Mouse (Mus musculus) embryo, embryonic 11.5 days (tissue): ENCODE data around the gene Fhl2.
"Not testable (repeated sequence)": the region's sequence is repeated elsewhere in the genome, so short reads cannot be mapped to it uniquely, and the experiment has no call there.

Source experiments
- DNase-seq: peaks from one replicate; pipeline ENCODE4 v3.0.0-alpha.2; 2012; ENCODE audit warnings: low read depth, low spot score

The Fhl2 gene

DNA sequence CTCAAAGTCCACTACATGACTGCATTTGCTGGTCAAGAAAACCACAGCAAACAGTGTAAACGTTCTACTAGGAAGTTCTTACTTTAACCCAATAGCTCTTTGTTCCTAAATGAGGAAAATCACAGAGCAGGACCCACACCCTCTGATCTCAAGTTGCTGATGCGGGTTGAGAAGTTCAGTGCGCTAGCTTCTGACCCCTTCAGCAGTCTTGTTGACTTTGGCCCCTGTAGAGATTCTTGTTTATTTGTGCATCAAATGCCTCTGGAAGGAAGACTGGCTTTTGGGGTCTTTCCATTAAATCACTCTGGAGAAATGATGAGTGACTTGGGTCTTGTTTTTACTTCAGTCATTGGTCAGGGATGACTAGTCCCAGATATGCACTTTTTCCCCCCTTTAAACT lies 46.6 kb downstream of the Fhl2 start:
- DNase-seq, result no peak

DNA sequence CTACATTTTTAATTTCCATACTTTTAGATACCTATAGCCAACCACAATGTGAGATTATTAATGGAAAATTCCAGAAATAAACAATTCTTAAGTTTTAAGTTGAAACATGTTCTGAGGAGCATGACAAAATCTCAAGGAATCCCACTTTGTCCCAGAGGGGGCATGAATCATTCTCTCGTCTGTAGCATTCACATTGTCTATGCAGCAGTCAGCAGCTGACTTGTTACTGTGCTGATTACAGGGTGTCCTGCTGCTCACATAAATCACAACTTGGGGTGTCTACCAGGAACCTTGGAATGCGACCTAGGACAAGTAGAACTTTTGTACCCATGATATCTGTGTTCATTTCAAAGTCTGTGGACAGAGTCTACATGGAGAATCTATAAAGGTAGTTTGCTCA lies 49.3 kb downstream of the Fhl2 start:
- DNase-seq, result no peak

DNA sequence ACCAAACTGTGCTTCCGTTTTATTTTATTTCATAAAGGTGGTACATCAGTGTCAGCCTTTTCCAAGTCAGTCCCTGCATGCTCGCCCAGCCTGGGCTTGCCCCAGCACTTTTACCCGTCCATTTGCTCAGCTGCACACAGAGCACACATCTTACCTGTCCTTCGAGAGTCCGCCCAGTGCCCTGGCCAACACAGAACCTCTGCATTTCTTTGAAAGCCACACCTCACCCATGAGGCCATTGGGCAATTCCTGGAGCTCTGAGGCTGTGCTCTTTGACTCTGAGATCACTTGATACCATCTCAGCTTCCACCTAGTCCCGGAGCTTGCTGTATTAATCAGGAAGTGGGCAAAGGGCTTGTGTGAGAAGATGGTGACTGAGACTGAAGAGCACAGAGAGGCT lies 51.4 kb downstream of the Fhl2 start:
- no peak for DNase-seq

DNA sequence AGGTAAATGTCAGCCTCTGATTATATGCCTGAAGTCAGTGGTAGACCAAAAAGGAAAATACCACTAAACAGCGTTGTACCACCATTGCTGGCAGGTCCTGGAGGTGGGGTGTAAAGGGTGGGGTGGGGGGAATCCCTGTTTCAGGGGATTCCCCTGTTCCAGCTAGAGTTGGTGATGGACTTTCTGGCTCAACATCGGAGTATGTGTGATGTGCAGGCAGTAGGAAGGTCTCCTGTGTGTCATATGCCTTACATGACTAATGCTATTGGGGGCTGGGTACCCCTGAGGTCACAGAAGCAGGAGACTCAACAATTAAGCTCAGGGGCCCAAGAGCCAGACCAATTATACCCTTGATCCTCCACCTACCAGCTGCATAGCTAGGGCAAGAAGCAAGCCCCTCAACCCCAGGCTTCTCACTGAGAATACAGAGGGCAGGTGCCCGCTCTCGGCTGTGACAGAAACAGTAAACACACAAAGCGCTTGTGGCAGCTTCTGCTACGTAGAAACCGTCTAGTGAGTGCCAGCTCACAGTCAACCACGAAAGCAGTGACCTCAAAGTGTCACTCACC lies 52.4 kb downstream of the Fhl2 start:
- DNase-seq, result no peak

DNA sequence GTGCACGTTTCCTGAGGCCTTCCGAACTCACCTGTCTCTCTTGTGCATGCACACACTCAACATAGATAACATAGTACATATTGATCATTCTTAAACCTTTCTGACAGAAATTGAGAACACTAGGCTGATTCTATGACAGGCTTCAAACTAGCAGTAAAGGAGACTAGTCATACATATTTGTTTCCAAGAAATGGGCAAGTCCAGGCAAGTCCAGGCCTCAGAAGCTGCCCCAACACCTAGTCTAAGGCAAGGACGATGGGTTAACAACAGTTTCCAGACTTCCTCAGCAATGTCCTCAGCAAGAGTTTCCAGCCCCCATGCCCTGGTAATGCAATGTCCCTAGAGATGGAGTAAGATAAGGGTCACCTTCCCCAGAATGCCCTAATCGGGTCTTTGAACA lies 53.0 kb downstream of the Fhl2 start:
- DNase-seq, result no peak

DNA sequence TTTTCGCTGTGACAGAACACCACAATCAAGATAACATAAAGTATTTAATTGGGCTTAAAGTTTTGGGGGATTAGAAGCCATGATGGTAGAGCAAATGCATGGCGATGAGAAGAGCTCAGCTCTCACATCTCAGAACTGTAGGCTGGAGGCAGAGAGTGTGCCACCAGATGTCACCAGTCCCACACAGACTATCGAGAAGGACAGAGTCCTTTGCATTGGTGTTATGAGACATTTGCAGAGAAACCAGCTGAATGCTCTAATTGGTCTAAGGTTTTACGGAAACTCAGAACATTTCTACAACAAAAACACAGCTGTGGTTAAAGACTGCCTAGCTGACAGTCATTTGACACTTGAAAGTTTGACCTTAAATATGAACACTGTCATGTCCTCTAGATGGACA lies 53.5 kb downstream of the Fhl2 start:
- DNase-seq, result no peak

DNA sequence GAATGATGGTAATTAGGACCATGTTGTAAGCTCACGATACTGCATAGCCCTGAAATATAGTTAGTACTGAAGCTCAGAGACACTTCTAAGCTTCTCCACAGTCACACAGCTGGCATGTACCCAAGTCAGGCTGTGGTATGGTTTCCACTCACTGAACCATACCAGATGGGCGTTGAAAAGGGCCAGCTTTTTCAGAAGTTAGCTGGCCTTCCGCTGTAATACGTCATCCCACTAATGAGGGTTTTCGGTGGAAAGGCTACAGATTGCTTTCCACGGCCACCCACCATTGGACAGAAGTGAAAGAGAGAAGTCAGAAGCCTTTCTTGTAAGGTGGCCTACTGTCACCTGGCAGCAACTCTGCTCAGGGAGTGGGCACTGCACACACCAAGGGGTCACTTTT lies 53.9 kb downstream of the Fhl2 start:
- no peak for DNase-seq

DNA sequence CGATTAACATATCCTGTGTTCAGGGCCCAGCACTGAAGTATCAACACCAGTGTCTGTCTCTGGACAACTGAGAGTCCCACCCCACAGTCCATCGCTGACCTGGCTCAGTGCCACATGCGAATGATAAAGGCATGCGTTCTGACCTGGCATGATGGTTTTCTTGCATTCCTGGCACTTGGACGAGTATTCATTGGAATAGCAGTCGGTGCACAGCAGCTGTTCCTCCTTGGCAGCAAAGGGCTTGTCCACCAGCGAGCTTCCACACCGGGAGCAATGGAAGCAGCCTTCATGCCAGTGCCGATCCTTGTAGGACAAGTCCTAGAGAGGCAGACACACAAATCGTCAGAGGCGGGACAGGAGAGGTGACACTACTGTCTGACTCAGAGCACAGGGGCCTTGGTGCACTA lies 55.2 kb downstream of the Fhl2 start:
- DNase-seq, result no peak

DNA sequence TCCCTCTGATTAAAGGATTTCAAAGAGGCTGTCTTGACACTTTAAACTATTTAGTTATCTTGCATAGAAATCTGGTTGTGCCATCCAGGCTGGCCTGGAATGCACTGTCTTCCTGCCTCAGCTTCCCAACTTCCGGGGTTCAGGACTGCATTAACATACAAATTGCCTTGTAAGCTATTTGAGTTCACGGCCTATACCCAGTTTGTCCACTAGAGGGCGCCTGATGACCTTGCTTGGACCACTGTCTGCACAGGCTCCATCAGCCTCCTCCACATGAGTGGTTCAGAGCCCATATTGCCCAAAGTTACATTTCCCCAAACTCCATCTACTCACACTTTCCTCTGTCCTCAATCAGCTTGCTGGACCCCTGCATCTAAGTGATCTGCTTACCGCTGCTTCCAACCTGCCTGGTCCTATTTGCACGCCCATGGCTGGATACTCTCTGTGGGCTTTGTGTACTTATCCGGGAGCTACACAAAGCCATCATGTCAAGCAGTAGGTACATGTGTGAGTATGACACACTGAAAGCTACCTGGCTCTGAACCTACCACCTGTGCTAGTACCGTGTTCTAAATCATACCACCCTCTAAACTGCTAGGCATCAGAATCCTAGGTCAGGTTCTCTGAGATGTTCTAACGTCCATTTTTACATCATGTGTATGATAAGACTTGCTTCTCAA lies 57.1 kb downstream of the Fhl2 start:
- peak; percentile 83 for DNase-seq

DNA sequence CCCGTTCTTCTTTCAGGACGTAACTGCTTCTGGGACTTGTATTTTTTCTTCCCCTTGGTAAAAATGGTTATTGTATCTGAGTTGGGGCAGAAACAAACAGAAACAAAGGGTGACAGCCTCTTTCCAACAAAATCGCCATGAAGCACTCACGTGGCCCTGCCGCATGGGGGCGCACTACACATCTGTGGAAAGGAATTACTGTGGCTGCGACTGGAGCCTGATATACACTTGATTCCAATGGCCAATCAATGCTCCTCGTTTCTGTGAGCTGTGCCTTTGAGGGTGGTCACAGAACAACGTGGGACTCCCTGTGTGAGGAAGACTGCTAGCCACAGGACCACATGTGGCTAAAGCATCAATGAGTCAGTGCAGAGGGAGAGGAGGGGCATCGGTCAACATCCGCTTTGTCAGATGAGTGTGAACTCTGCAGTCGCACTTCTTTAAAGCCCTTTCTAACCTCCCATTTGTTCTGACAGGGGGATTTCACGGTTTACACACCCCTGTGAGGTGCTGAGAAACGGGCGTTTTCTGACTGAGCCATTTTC lies 58.4 kb downstream of the Fhl2 start:
- DNase-seq, result no peak

DNA sequence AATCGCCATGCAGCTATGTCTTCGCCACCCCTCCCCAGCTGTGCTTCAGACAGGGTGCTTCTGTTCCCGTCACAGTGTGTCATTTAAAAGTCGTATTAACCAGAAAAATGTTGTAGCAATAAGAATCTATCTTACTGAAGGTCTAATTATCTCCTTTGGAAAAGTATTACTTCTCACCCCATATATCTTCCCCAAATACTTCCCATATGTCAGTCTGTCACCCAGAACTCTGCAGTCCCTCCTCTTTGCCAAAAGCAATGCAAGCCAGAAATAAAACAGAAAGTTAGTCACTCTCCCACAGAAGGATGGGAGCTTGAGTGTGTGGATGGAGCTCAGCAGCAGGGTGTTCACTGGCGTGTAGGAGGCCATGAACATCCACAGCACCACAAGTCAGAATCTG lies 59.5 kb downstream of the Fhl2 start:
- no peak for DNase-seq

DNA sequence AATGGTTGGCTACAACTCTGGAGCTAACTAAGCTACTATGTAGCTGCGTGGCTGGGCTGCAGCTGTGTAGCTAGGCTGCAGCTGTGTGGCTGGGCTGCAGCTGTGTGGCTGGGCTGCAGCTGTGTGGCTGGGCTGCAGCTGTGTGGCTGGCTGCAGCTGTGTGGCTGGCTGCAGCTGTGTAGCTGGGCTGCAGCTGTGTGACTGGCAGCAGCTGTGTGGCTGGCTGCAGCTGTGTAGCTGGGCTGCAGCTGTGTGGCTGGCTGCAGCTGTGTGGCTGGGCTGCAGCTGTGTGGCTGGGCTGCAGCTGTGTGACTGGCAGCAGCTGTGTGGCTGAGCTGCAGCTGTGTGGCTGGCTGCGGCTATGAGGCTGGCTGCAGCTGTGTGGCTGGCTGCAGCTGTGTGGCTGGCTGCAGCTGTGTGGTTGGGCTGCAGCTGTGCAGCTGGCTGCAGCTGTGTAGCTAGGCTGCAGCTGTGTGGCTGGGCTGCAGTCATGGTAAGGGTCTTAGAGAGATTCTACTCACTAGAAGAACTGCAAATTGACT lies 60.2 kb downstream of the Fhl2 start:
- DNase-seq, result not testable (repeated sequence)

DNA sequence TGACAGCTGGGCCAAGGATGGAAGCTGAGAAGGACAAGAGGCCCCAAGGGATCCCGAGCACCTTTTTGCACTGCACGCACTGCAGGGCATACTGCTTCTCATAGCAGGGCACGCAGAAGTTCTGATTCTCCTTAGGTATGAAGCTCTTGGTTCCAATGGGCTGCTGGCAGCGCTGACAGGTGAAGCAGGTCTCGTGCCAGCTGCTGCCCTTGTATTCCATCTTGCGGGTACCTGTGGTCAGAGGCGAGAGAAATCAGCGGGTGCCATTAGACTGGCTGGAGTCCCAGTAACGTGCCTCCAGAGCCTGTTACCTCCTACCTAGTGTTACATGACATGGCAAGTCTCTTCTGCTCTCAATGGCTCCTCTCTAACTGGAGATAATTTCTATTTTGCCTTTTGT lies 65.2 kb downstream of the Fhl2 start:
- DNase-seq, result no peak

DNA sequence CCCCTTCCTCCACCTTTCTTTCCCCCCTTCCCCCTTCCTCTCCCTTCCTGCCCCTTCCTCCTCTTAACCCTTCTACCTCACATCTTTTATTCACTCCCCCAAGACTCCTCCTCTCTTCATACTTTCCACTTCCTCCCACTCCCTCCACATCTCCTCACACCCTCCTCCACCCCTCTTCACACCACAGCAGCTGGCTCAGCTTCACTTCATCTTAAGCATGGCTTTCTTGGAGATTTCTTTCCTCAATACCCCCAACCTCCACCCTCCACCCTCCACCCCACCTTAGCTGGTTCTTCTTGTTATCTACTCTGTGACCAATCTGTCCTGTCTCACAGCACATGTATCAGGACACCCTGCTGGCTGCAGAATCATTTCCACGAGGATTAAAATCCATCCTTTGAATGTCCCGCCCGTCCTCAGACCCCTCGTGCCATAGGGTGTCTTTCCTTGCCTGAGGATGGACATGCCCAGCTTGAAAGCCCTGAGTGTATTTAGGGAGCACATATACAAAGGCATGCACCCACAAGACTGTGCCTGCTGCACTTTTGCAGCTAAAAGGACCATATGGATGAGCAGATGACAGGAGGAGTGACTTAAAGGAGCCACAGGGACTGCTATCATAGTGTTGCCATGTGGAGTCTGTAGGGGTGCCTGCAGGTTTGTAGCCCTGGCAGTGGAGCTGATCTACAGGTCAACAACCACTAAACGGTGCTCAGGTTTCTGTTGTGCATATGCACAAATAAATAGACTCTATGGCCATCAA lies 66.4 kb downstream of the Fhl2 start:
- no peak for DNase-seq

DNA sequence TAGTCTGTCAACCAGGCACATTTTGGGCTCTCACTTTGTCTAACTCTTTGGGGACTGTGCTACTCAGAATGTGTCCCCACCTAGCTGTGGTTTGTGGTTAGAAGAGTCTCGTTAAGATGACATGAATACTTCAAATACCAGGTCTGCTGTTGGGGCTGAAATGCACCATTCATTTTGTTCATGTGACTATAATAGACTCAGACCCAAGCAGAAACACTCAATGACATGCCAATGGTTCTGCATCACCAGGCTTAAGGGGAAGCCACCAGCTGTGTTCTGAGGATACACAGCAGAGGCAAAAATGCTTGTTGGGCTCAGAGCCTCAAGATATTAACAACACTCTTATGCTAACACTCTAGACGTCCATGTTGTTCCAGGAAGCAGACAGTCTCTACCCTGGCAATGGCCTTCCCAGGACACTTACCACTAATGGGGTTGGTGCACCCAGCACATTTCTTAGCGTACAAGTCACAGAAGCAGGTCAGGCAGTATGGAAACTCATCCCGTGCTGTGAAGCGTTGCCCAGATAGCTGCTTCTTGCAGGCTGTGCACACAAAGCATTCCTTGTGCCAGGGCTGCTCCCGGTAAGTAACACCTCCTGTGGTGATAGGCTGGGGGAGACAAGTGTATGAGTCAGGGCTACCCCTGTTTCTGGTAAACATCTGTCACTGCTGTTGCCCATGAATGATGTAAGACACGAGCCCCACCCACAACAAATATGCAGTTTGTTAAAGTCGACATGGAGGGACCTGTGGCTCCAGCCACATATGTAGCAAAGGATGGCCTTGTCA lies 68.8 kb downstream of the Fhl2 start:
- DNase-seq, result no peak

DNA sequence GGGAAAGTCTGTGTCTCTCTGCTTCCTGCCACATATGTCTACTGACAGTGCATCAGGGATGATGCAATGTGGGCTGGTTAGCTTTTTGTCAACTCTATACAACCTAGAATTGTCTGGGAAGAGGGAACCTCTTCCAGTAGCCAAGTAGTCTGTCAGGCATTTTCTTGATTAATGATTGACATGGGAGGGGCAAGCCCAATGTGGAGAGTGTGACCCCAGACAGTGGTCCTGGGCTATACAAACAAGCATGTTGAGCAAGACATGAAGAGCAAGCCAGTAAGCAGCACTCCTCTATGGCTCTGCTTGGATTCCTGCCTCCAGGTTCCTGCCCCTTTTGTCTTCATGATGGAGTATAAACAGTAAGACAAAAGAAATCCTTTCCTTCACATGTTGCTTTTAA lies 69.6 kb downstream of the Fhl2 start:
- no peak for DNase-seq

DNA sequence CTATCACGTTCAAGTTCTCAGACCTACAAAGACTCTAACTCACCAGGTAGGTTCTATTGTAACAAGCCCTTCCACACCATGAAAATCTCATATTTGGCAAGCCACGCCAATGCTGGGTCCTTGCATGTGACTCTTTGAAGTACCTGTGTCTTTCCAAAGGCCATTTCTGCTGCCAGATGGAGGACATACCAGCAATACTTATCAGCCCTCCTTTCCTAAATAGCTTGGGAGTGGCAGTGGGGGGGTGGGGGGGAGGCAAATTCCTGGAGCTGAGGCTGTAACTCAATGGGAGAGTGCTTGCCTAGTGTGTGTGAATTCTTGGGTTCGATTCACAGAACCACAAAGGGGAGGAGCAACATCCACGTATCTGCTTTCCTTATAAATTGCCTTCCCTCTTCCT lies 72.1 kb downstream of the Fhl2 start:
- DNase-seq, result no peak

DNA sequence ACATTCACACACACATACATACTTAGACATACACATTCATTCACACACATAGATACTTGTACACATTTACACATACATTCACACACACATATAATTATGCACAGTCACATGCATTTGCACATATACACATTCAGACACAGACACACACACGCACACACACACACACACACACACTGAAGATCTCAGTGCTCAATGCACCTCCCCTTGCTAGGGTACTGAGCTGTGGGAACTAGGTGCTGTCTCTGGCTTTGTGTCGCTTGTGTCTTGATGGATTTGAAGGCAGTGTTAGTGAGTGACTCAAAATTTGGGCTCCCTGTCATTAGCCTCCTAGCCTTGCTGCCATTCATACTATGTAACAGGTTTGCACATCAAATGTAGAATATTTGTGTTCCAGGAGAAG lies 74.2 kb downstream of the Fhl2 start:
- no peak for DNase-seq

DNA sequence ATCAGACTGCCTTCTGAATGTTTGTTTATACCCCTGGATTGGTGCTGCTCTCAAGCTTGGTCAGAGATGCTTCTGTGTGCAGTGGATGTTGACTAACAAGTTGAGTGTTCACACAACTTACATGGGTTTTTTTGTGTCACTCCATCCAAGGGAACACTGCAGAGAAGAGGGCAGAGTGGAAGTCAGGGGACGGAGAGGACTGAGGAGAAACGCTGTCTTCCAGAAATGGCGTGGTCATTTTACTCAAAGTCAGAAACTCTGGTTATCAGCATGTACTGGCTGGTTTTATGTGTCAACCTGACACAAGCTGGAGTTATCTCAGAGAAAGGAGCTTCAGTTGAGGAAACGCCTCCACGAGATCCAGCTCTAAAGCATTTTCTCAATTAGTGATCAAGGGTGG lies 75.8 kb downstream of the Fhl2 start:
- no peak for DNase-seq

DNA sequence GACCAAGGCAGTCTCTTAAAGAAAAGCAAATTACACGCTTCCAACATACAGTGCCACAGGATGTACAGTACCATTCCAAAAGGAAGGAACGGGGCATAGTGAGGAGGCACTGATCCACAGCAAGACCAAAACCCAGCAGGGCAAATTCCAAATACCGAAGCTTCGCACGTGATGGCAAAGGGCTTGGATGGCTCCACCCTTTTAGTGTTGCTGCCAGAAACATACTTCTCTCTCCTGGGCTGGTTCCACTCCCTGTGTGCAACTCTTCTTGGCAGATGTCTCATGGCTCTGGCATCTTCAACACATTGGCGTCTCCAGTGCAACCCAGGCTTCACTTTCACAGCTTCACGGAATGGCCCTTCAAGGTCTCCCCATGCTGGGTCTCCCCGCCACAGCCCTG lies 79.3 kb downstream of the Fhl2 start:
- no peak for DNase-seq

DNA sequence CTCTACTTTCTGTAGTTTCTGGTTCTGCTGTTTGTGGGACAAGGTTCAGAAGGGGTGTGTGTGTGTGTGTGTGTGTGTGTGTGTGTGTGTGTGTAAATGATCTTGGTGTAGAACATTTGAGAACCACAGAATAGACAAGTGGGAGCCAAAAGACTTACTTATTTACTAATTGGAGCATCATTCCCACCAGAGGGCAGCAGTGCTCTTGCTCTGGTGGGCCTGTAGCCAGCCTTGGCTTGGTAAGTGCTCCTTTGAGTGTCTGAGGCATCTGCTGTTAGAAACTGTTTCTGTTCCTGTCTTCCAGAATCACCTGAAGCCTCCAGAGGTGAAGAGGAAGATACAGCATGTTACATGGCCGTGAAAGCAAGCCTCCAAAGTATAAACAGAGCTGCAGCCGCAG lies 83.9 kb downstream of the Fhl2 start:
- peak; percentile 32 for DNase-seq

DNA sequence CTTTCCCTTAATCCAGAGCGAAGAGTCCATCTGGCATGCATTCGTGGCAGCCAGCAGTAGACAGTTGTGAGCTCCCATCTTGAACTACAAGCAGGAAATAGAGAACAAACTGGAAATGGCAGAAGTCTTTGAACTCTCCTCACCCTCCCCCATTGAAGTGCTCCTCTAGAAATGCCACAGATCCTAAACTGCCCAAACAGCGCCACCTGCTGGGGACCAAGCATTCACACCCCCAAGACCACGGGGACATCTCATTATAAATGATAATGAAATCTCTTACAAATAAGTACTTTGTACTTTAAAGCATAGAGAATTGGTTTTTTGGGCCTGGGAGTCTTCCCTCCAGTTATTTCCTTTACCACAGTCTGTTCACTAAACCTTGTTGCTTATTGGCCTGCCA lies 86.2 kb downstream of the Fhl2 start:
- peak; percentile 32 for DNase-seq
